Mouse (Mus musculus) adrenal gland, adult 2 months (tissue): Measurements from ENCODE around the gene Spry1. TPM values are rescaled to one million over a fixed set of nuclear protein-coding genes. Genes with fewer than 3 reads are reported as not detected.

Experiments used
- DNase-seq: peaks from one replicate; pipeline ENCODE4 v3.0.0; 2021
- polyA plus RNA-seq: library from polyadenylated mRNA; depleted of rRNA; stranded (reverse); fragments of >200 nt; gene quantifications from 2 replicates; pipeline ENCODE4 v1.2.3, GENCODE M21; 2012
- total RNA-seq, 2 experiments: library from RNA; stranded (reverse); gene quantifications; 2 replicates each; pipeline ENCODE4 v1.2.3; 2021

The Spry1 gene
- total and polyA plus RNA-seq, 3 experiments: 17.9 to 39.7 (median 32.5) TPM

DNA sequence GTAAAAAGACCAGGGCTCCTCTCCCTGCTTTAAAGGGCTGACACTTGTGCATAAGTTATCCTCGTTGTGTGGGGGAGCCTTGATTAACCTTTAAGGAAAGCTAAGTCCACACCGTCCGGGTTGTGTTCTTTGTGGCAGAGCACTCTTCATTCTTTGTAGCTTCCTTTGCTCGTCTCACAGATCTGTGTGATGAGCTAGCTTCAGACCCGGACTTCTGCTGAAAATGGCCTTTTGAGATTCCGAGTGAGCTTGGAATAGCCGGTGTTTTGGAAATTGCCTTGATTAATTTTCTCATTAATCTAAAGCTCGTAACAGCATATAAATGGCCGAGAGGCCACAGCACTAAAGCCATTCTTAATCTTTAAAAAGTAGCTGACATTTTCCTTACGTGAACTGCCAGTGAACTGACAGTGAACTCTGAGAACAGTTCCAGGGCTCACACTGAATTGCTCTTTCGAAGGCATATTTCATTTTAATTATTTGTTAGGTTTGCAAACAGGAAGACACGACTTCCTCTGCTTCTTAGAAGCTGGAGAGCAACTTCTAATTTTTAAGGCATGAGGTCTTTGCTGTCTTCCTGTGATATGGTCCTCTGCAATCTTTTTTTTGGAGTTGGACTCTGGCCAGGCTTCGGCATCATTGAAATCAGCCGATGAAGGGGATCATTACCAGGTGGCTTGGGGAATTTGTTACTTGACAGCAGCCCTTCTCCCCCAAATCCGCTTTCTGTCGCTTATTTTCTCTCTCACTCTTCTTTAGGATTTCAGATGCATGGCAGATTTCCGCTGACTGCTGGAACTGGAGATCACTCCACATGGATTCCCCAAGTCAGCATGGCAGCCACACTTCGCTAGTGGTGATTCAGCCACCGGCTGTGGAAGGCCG, 2.3 kb downstream of the Spry1 start:
- DNase-seq: peak; percentile 23

DNA sequence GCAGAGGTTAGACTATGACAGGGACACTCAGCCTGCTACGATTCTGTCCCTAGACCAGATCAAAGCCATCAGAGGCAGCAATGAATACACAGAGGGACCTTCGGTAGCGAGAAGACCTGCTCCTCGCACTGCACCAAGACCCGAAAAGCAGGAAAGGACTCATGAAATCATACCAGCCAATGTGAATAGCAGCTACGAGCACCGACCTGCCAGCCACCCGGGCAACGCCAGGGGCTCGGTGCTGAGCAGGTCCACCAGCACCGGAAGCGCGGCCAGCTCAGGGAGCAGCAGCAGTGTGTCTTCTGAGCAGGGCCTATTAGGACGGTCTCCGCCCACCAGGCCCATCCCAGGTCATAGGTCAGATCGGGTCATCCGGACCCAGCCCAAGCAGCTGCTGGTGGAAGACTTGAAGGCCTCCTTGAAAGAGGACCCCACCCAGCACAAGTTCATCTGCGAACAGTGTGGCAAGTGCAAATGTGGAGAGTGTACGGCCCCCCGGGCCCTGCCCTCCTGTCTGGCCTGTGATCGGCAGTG, 3.0 kb downstream of the Spry1 start:
- DNase-seq: peak; percentile 29

DNA sequence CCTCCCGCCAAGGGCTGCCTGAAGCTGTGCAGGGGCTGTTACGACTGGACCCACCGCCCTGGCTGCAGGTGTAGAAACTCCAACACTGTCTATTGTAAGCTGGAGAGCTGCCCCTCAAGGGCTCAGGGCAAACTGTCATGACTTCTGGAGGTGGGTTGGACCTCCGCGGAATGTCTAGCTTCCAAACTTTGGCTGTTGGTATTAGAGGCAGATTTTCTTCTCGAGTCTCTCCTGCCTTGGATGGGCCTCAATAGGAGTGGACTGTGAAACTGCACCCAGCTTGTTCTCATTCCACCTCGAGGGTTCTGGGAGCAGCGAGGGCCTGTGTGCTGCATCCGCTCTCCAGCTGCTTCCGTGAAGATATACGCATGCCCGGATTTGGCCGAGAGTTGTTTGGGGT, 3.7 kb downstream of the Spry1 start:
- no peak for DNase-seq

DNA sequence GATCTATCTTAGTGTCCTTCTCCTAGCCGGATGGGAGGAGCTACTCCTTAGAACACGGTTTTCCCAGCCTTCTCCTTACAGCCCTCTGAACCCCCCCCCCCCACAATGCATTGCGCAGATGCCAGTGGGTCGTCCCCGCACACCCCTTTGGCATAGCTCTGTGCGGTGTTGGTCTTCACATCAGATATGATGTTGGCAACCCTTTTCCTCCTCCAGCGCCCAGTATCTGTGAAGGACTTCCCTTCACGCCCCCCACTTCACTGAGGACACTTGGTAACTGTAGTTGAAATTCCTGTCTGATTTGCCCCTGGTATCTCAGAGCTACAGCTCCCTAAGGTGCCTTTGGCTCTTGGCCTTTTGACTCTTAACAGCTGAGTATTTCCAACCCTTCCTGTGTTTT, 4.2 kb downstream of the Spry1 start:
- DNase-seq: no peak

DNA sequence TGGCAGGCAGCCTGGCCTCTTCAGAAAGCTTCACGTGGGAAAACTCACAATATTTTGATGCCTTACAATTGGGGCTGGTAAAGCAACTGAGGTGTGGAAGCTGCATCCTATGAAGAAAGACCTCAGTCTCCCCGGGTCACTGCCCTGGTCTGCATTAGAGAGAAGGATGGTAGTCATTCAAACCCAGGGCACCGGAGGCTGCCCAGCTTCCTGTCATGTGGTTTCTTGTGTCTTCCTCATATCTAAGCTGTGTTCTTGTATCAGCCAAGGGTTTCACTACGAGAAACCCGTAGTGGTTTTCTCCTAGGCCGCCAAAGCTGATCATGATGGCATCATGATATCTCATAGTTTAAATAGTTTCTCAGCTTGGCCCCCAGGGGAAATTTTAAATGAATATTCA, 5.3 kb downstream of the Spry1 start:
- no peak for DNase-seq

DNA sequence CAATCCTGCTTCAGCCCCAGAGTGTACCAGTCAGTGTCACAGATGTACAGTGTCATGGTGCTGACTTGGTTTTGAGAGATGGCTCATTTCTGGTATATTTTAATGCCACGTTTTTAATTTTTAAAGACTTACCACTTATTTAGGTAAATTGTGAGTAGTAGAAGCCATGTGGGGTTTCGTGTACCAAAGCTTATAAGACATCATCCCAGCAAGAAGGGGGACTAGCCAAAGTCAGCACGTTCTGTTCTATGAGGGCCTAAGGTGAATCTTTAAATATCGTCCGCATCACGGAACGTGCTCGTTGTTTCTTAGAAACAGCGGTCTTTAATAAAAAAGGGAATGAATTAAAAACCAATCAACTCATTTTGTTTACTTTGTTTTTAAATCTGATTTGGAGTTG, 6.5 kb downstream of the Spry1 start:
- no peak for DNase-seq

DNA sequence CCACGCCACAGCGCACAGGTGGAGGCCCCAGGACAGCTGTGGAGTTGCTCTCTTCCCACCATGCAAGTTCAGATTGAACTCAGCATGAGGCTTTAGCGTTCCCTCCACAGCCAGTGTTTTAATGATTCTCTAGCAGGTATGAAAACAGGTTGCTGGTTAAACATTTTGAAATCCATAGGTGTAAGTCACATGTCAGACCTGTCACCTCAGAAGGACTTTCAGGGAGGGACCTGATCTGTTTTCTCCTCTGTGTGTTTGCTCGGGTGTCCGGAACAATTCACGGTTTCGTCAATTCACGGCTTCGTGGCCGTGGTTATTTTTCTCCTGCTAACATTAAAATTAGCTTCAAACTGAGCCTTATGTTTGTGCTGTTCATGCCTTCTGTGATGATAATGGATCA, 7.5 kb downstream of the Spry1 start:
- no peak for DNase-seq

DNA sequence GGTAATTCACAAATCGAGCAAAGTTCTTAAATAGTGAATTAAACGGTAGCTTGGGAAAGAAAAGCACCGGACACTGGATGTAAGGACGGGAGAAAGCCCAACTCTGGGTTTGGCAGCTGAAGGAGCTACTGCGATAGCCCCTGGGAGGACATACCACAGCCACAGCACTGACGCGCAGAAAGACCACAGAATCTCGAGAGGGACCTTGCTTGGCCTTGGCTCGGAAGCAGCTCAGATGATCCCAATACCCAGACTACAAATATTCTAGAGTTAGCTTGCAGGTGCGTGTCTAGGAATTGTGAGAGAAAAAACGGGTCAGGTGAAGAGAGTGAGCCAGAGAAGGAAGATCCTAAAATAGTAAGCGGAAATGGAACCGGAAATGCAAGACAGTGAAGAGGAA, 8.5 kb downstream of the Spry1 start:
- no peak for DNase-seq

DNA sequence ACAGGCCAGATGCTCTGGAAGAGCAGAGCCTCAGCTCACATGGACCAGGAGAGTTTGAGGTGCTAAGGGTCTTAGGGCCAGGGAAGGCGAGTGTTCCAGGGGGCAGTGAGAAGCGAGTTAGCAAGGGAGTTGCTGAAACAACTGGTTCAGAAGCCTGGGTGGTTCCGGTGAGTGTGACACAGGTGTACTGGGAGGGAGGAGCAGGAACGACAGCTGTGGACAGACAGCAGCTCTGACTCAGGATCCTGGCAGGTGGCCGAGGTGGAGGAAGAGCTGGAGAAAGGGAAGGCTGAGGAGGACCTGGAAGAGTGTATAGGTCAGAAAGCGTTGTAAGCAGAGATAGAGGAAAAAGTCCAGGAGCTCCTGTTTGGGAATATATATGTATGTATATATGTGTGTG, 9.5 kb downstream of the Spry1 start:
- no peak for DNase-seq

DNA sequence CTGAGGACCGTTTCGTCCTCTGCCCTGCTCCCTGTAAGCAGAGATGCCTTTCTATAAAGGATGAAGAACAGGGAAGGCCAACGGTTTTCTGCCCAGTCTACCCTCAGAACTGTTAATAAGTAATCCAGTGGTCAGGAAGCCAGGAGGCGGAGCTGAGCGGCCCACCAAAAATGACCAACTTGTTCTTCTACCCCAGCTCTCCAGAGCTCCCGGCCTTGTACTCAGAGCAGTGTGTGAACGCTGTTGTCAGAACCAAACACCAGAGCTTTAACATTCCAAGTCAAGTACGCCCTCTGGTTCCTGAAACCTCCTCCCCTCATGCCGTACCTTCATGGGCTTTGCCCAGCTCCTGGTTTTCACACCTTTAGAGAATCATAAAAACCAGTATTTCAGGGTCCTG, 12.8 kb downstream of the Spry1 start:
- DNase-seq: no peak

DNA sequence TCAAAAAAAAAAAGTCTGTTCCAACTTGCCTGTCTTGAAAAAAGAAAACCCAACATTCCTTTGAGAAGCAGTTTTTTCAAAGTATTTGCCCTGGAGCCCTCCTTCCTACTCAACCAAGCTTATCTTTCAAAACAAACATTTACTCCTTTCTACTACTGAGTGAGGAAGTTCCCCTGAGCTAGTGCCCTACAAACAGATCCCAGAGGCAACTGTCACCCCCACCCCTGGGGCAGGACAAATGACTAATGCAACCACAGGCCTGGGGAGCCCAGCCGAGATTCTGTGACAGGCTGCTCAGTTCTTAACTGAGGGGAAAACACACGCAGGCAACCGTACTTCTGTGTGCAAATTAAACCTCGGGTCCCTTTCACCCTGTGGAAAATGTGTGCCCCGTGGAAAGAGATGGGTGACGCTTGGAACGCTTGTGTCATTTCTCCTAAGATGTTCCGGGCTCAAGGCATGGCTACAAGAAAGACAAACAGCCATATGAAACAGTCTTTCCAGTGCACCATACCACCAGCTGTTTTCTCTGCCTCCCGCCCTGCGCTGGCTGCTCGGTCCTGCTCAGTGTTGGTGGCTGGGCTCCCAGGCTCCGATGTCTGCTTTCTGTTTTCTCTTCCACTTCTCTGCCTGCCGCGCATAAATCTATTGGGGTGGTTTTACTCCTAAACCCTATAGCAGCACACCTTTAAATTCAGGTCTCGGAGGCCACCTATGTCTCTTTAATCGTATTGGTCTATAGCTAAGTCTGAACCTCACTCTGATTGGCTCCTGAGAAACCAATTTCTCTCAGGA, 14.4 kb downstream of the Spry1 start:
- peak; percentile 57 for DNase-seq

DNA sequence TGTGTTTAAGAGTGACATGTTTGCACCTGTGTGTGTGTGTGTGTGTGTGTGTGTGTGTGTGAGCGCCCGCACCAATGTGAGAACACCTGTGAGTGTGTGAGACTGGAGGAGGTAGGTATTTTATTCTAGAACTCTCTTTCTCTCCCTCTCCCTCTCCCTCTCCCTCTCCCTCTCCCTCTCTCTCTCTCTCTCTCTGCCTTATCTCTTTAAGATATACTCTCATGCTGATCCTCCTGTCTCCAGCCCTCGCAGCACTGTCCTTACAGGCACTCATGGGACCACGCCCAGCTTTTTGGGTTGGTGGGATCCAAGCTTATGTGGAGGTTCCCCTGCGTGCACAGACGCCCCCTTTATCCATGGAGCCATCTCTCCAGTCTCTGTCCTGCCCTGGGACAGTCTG, 15.0 kb downstream of the Spry1 start:
- no peak for DNase-seq

DNA sequence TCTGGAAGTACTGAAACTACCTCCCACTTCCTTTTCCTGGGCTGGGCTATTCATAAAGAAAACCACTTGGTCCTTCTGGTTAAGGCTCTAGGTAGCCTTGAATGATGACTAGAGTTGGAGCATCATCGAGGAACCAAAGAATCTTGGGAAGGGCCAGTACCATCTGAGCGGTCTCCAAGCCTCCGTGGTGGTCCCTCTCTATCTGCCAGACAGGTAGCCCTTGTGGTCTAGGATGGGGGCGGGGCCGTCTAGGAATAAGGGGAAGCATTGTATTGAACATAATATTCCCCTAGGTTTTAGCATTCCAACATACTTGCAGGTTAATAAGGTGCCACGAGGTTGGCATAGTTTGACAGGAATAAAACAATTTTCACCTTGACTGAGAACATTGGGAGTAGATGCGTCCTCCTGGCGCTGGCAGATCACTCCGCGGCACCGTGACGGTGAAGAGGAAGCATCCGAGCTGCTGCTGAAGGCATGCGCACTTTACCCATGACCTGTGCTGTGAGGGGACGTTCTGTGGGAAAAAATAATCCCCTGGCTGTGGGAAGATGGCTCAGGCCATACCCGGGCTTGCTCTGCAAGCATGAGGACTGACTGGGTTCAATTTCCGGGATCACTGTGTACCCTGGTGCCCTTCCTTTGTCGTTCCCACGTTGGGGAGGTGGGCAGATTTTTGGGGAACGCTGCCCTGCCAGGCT, 16.3 kb downstream of the Spry1 start:
- DNase-seq: no peak

DNA sequence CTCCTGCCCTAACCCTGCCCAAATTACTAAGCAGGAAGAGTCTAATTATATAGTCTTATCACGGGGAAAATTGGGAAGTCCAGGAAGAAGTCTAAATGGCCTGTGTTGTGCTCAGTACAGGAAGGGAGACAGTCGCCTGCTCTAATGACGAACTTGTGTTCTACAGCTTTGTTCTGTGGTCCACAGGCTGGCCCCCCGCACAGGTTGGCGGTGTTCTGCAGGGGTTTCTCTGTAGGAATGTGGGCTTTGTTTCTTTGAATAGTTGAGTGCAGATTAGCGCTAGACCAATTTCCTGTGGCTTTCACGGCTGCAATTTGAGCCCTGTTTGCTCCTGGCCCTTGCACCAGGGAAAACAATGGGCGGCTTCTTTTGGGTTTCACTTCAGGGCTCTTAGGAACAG, 17.3 kb downstream of the Spry1 start:
- DNase-seq: no peak

DNA sequence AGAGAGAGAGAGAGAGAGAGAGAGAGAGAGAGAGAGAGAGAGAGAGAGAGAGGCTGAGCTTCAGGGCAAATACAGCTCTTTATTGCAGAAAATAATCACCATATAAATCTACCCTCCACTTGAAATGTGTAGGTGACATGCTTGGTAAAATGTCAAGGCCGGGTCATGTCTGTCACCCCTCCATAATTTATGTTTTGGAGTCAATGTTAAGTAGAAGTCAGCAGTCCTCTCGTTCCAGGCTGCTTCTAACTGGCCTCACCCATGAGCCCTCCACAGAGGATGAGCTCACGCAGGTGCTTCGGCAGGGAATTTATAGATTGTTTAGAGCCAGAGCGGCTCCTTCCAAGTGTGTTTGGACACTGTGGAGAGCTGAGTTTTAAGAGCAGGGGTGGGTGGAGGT, 18.4 kb downstream of the Spry1 start:
- no peak for DNase-seq

DNA sequence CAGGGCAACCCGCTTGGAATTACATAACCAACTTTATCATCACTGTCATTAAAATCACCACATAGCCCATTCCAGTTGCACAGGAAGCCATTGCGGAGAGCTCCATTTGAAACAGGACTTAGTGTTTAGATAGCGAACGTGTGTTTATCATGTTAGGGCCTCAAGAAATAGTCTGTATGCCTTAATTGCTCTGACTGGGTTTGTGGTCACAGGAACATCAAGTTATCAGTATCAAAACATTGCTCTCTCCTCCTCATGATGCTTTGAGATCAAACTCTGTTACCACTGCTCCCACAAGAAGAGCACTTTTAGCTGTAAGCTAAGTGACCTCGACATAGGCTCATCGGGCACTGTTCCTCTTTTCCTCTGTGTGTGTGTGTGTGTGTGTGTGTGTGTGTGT, 19.9 kb downstream of the Spry1 start:
- no peak for DNase-seq

DNA sequence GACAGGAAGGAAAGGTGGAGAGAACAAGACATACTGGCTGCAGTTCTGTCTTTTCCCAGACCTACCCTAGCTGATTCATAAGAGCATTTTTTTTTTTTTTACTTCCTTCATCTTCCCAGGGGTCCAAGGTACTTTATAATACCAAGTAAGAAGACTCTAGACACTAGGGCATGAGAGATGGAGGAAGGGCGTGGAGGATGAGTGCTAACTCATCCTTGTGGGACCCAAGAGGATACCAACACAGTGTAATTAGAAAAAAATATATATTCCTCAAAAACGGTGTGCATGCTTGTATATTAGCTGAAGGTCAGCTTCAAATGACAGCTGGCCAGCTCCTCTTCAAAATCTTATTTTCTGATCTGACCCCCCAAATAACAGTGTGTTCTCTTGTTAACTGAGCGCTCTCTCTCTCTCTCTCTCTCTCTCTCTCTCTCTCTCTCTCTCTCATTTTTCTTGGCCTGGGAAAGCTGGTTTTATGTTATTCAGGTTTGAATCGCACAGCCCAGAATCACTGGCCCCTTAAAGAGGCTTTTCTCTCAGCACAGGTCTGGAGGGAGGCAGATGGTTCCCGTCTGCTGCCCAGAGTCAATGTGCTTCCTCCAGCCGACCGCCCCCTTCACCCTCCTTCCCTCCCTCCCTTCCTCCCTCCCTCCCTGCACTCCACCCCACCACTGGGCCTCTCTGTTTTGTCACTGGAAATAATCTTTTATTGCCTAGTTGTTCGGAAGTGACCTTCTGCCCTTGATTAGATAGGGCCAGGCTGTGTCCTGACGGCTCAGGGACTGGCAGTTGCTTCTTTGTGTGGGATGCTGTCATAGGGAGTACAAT, 26.8 kb downstream of the Spry1 start:
- DNase-seq: peak; percentile 19

DNA sequence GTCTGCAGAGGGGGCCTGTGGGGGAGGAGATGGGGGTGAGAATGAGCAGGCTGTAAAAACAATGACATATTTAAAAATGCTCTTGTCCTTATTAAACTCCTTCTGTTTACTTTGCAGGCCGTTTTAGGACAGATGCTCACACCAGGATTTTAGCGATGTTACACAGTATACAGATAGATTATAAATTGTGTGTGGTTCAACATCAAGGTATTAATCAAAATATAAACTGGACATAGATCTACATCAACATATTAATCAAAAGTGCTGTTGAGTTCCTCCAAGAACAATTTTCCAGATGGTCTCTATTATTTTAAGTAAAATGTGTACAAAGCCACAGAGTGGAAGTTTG, 27.3 kb downstream of the Spry1 start:
- DNase-seq: no peak

DNA sequence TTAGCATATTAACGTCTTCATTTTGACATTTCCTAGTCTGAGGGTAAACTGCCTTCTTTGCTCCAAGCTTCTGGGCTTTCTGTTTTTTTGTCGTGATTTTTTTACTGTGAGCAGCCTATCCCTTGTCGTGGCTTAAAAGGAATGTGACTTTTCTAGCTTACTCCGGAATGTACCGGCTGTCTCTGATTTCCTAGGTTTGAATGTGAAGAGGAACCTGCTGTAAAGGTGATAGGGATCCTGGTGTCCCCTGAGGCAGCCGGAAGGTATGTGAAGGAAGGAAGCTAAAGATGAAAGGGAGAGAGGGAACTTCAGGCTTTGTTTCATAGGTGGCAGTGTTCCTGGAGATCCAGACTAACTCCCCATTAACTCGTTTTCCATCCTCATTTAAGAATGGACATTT, 28.0 kb downstream of the Spry1 start:
- no peak for DNase-seq

DNA sequence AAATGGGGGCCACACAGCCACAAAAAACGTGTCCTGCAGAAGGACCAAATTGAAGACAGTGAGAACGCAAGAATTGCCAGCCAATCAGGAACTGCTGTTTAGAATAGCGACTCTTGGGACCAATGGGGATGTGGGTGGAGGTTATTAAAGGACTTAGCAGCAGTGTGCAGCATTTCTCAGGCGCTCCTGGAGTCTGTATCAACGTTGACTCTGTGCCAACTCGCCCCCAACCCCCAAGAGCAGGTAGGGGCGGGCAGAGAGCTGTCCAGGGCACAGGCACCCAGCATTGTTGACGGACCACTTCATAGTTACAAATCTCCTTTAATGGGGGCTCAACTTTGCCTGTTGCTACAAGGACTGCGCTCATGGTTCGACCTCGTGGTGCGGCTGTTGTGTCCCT, 28.9 kb downstream of the Spry1 start:
- DNase-seq: no peak

DNA sequence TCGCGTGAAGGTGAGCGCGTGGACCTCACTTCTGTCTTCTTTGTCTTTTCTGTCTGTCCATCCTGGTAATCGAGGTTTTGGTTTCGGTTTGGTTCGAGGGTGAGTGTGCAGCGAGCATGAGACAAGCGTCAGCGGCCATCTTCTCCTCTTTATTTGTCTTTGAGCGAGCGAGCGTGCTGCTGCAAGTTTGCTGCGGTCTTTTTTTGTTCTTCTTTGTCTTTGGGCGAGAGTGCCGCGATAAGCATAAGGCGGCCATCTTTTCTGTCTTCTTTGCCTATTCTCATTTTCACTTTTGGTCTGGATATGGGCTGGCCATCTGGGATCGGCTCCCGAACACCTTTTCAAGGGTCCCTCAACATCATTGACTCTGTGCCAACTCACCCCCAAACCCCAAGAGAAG, 29.4 kb downstream of the Spry1 start:
- no peak for DNase-seq
